10 mouse cellular contexts compared by ENCODE assay signal in the genomic region with DNA sequence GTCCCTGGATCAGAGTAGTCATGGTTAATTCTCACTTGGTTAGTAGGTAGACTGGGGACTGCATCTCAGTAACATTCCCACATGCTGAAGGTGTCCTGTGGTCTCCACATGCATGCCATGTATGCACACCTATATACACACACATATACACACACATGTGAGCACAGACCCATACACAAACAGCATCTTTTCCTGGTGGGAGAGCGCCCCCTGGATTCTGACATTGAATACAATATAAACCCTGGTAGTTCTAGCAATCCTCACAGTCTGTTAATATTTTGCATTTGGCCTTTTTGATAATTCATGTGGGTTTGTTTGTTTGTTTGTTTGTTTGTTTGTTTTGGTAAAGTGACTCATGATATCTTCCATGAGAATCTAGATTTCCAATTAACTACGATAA.
DNase-seq lines count a peak whose midpoint lies in the region; ATAC-seq and TF ChIP-seq lines count a peak whose summit lies in the region.
"Had no signal": no experiment of that assay in that cellular context is flagged by ENCODE, and none has a peak within 500 bp of the region (broad histone marks: within the 10 kb centered on the region; RNA-seq: fewer than 3 reads in every experiment).

No protein-coding gene starts in this region.

- H3K4me2 ChIP-seq in intestine, embryonic 15.5 days (replicated peaks): no peak overlapping the region
- H3K4me2 ChIP-seq: embryonic facial prominence, embryonic 15.5 days; neural tube, embryonic 13.5 days had no signal

- H3K36me3 ChIP-seq in intestine, embryonic 15.5 days: no peaks in the 10 kb centered on the region
- H3K36me3 ChIP-seq: embryonic facial prominence, embryonic 15.5 days; neural tube, embryonic 13.5 days had no signal

- no peaks in the 10 kb centered on the region for H3K27me3 ChIP-seq in intestine, embryonic 15.5 days (replicated peaks)
- H3K27me3 ChIP-seq: embryonic facial prominence, embryonic 15.5 days had no signal

- ATAC-seq in intestine, embryonic 15.5 days: no peak

- WGBS in intestine, embryonic 15.5 days: 74% methylated on average over 2 of the region's 2 CpGs

- peak; percentile 71 for TF ChIP-seq CTCF in gastrocnemius, adult 2 months (IDR thresholded peaks at IDR 0.05)

- intact Hi-C loops in gastrocnemius, adult 2 months (cut with DNase I): loop anchor here (5.0 kb wide), 1 partner anchor 320 kb away; no protein-coding TSS in a partner anchor
- intact Hi-C loops in gastrocnemius, postnatal 14 days (cut with DNase I; ENCODE audit: low total_unique reads): loop anchor here (5.0 to 10.0 kb wide), 2 partner anchors 245 to 318 kb away; no protein-coding TSS in a partner anchor

- no peak overlapping the region for H3K9ac ChIP-seq in intestine, embryonic 15.5 days
- H3K9ac ChIP-seq: embryonic facial prominence, embryonic 15.5 days; neural tube, embryonic 13.5 days had no signal

- no peak overlapping the region for H3K4me3 ChIP-seq in gastrocnemius, adult 2 months
- H3K4me3 ChIP-seq in intestine, embryonic 15.5 days (replicated peaks): no peak overlapping the region
- H3K4me3 ChIP-seq: embryonic facial prominence, embryonic 15.5 days; neural tube, embryonic 13.5 days had no signal

- no peaks in the 10 kb centered on the region for H3K4me1 ChIP-seq in intestine, embryonic 15.5 days (replicated peaks)
- H3K4me1 ChIP-seq: embryonic facial prominence, embryonic 15.5 days had no signal

- no peaks in the 10 kb centered on the region for H3K9me3 ChIP-seq in intestine, embryonic 15.5 days
- H3K9me3 ChIP-seq: embryonic facial prominence, embryonic 15.5 days; neural tube, embryonic 13.5 days had no signal

- no peak overlapping the region for H3K27ac ChIP-seq in gastrocnemius, adult 2 months
- no peak overlapping the region for H3K27ac ChIP-seq in intestine, embryonic 15.5 days
- H3K27ac ChIP-seq: embryonic facial prominence, embryonic 15.5 days; neural tube, embryonic 13.5 days had no signal

- peak; percentile 63 for DNase-seq in gastrocnemius, adult 2 months
- no peak for DNase-seq in gastrocnemius, postnatal 25 days
- peak; percentile 31 for DNase-seq in right cerebral cortex, postnatal 14 days
- no peak for DNase-seq in right cerebral cortex, postnatal 36 days (ENCODE audit: low spot score in 2 of 2)
- DNase-seq in gastrocnemius, postnatal 14 days: peak; percentile 44
- DNase-seq in naive thymus-derived CD4-positive, alpha-beta T cell, adult 2 months (ENCODE audit: low read depth): peak; percentile 82
- no peak for DNase-seq in MN1 (ENCODE audit: low spot score)

Comparison
In these comparisons a context has a peak if more than half of its experiments do, and no peak if none do; other contexts are left out.
1. DNase-seq: peak in gastrocnemius, adult 2 months (single experiment), right cerebral cortex, postnatal 14 days (single experiment), gastrocnemius, postnatal 14 days (single experiment) and naive thymus-derived CD4-positive, alpha-beta T cell, adult 2 months (single experiment); none in gastrocnemius, postnatal 25 days (single experiment), right cerebral cortex, postnatal 36 days (0 of 2) and MN1 (single experiment).